Mouse (Mus musculus): ENCODE measurements around the gene Ergic3.

DNA sequence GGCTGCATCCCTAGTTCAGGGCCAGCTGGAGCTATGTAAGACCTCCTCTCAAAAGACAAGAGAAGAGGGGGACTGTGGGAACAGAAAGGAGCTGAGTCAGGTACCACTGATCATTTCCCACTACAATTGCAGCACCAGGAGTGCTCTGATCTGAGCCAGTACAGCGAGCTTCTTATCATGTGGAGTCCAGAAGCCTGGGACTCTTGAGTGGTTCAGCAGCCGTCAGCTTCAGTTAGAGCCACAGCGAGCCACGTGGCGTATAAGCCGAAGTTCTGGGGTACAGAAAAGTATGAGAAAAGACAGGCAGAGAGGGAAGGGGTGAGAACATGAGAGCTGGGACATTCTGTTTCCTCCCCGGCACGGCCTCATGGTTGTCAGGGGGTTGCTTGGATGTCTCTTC lies 13.4 kb downstream of the Ergic3 start:
- TF ChIP-seq CTCF (IDR thresholded peaks at IDR 0.05; ENCODE audit: extremely low read depth, insufficient read length, insufficient replicate concordance, low read depth, low read length) (no peak), POLR2A (IDR thresholded peaks at IDR 0.05; ENCODE audit: low read depth, low read length) (no peak)
